Mouse (Mus musculus): Measurements from ENCODE around the gene Anks1. TPM values are rescaled to one million over a fixed set of nuclear protein-coding genes. Genes with fewer than 3 reads are reported as not detected.

The Anks1 gene
- polyA plus RNA-seq, 1 experiment from 2014 or later: 8.3 TPM

GRCm38 (mm10) chr17:28009716-28010114, 100.6 kb downstream of the Anks1 start:
- Histone ChIP-seq H3K36me3 (ENCODE audit: control insufficient read depth, insufficient read depth, low read length) (peaks cover 2% of the 10 kb centered on the region; the same call in 1 of the 2 replicates), H3K4me2 (replicated peaks; ENCODE audit: low read depth) (peak overlapping the region; percentile 63), H3K9me3 (ENCODE audit: control insufficient read depth, low read length) (no peaks in the 10 kb centered on the region), H3K27ac (replicated peaks) (peak overlapping the region; percentile 94), H3K4me1 (replicated peaks; ENCODE audit: control insufficient read depth, insufficient read depth) (peaks cover 21% of the 10 kb centered on the region), H3K9ac (ENCODE audit: low read length) (peak overlapping the region; percentile 76; the same call in 1 of the 2 replicates), H3K4me3 (ENCODE audit: low read depth, low read length) (peak overlapping the region; percentile 38; the same call in 1 of the 2 replicates), H3K27me3 (ENCODE audit: control insufficient read depth, insufficient read depth, low read length) (no peaks in the 10 kb centered on the region)
- no peak for TF ChIP-seq EP300 (optimal IDR thresholded peaks at IDR 0.05)
- no peak for TF ChIP-seq CTCF (IDR thresholded peaks at IDR 0.05; ENCODE audit: low read depth)
- 72% methylated on average over 7 of the region's 7 CpGs for WGBS
- ATAC-seq (ENCODE audit: low FRiP score, low TSS enrichment): no peak
- no peak for DNase-seq (ENCODE audit: low spot score)

- H3K4me1 ChIP-seq (replicated peaks; ENCODE audit: control insufficient read depth, insufficient read depth): peaks cover 18% of the 10 kb centered on the region
- no peaks in the 10 kb centered on the region for H3K27me3 ChIP-seq (ENCODE audit: control insufficient read depth, insufficient read depth, low read length)
- peak overlapping the region; percentile 11; the same call in 1 of the 2 replicates for H3K4me2 ChIP-seq (replicated peaks; ENCODE audit: low read depth)
- TF ChIP-seq CTCF (IDR thresholded peaks at IDR 0.05; ENCODE audit: low read depth) (no peak), EP300 (optimal IDR thresholded peaks at IDR 0.05) (no peak)
- H3K27ac ChIP-seq (replicated peaks): no peak overlapping the region
- H3K9ac ChIP-seq (ENCODE audit: low read length): peak overlapping the region; percentile 47; the same call in 1 of the 2 replicates
- no peaks in the 10 kb centered on the region for H3K9me3 ChIP-seq (ENCODE audit: control insufficient read depth, low read length)
- DNase-seq (ENCODE audit: low spot score): no peak
- WGBS: 98% methylated on average over 2 of the region's 2 CpGs
- H3K4me3 ChIP-seq (ENCODE audit: low read depth, low read length): no peak overlapping the region
- peaks cover 2% of the 10 kb centered on the region; the same call in 1 of the 2 replicates for H3K36me3 ChIP-seq (ENCODE audit: control insufficient read depth, insufficient read depth, low read length)
- no peak for ATAC-seq (ENCODE audit: low FRiP score, low TSS enrichment)
Observed at GRCm38 (mm10) chr17:28010925-28011324, 101.8 kb downstream of the Anks1 start.

- H3K4me3 ChIP-seq (ENCODE audit: low read depth, low read length): peak overlapping the region; percentile 8; the same call in 1 of the 2 replicates
- H3K4me2 ChIP-seq (replicated peaks; ENCODE audit: low read depth): peak overlapping the region; percentile 42
- H3K27ac ChIP-seq (replicated peaks): peak overlapping the region; percentile 94
- H3K4me1 ChIP-seq (replicated peaks; ENCODE audit: control insufficient read depth, insufficient read depth): peaks cover 7% of the 10 kb centered on the region
- H3K9ac ChIP-seq (ENCODE audit: low read length): no peak overlapping the region
- ATAC-seq (ENCODE audit: low FRiP score, low TSS enrichment): no peak
- peaks cover 2% of the 10 kb centered on the region; the same call in 1 of the 2 replicates for H3K36me3 ChIP-seq (ENCODE audit: control insufficient read depth, insufficient read depth, low read length)
- 39% methylated on average over 6 of the region's 6 CpGs for WGBS
- DNase-seq (ENCODE audit: low spot score): no peak
- no peaks in the 10 kb centered on the region for H3K27me3 ChIP-seq (ENCODE audit: control insufficient read depth, insufficient read depth, low read length)
- TF ChIP-seq EP300 (optimal IDR thresholded peaks at IDR 0.05) (no peak), CTCF (IDR thresholded peaks at IDR 0.05; ENCODE audit: low read depth) (no peak)
- H3K9me3 ChIP-seq (ENCODE audit: control insufficient read depth, low read length): no peaks in the 10 kb centered on the region
Observed at GRCm38 (mm10) chr17:28012851-28013250, 103.7 kb downstream of the Anks1 start.

GRCm38 (mm10) chr17:28013259-28013875, 104.3 kb downstream of the Anks1 start:
- H3K9me3 ChIP-seq (ENCODE audit: control insufficient read depth, low read length): no peaks in the 10 kb centered on the region
- 14% methylated on average over 12 of the region's 12 CpGs for WGBS
- peak overlapping the region; percentile 94 for H3K27ac ChIP-seq (replicated peaks)
- peak overlapping the region; percentile 8; the same call in 1 of the 2 replicates for H3K4me3 ChIP-seq (ENCODE audit: low read depth, low read length)
- ATAC-seq (ENCODE audit: low FRiP score, low TSS enrichment): peak; percentile 95
- TF ChIP-seq EP300 (optimal IDR thresholded peaks at IDR 0.05) (no peak), CTCF (IDR thresholded peaks at IDR 0.05; ENCODE audit: low read depth) (peak; percentile 87)
- peak overlapping the region; percentile 41 for H3K9ac ChIP-seq (ENCODE audit: low read length)
- no peaks in the 10 kb centered on the region for H3K27me3 ChIP-seq (ENCODE audit: control insufficient read depth, insufficient read depth, low read length)
- peak; percentile 89 for DNase-seq (ENCODE audit: low spot score)
- peaks cover 6% of the 10 kb centered on the region for H3K4me1 ChIP-seq (replicated peaks; ENCODE audit: control insufficient read depth, insufficient read depth)
- H3K36me3 ChIP-seq (ENCODE audit: control insufficient read depth, insufficient read depth, low read length): peaks cover 1% of the 10 kb centered on the region; the same call in 1 of the 2 replicates
- peak overlapping the region; percentile 42 for H3K4me2 ChIP-seq (replicated peaks; ENCODE audit: low read depth)

GRCm38 (mm10) chr17:28014449-28014848, 105.3 kb downstream of the Anks1 start:
- WGBS: 63% methylated on average over 4 of the region's 4 CpGs
- no peak for DNase-seq (ENCODE audit: low spot score)
- no peak overlapping the region for H3K4me2 ChIP-seq (replicated peaks; ENCODE audit: low read depth)
- no peaks in the 10 kb centered on the region for H3K9me3 ChIP-seq (ENCODE audit: control insufficient read depth, low read length)
- H3K4me1 ChIP-seq (replicated peaks; ENCODE audit: control insufficient read depth, insufficient read depth): peaks cover 6% of the 10 kb centered on the region
- peak overlapping the region; percentile 58 for H3K27ac ChIP-seq (replicated peaks)
- H3K36me3 ChIP-seq (ENCODE audit: control insufficient read depth, insufficient read depth, low read length): no peaks in the 10 kb centered on the region; the same call in 1 of the 2 replicates
- ATAC-seq (ENCODE audit: low FRiP score, low TSS enrichment): no peak
- H3K9ac ChIP-seq (ENCODE audit: low read length): no peak overlapping the region
- no peaks in the 10 kb centered on the region for H3K27me3 ChIP-seq (ENCODE audit: control insufficient read depth, insufficient read depth, low read length)
- H3K4me3 ChIP-seq (ENCODE audit: low read depth, low read length): no peak overlapping the region
- no peak for TF ChIP-seq CTCF (IDR thresholded peaks at IDR 0.05; ENCODE audit: low read depth)
- no peak for TF ChIP-seq EP300 (optimal IDR thresholded peaks at IDR 0.05)
